Mouse (Mus musculus) limb, embryonic 14.5 days (tissue): ENCODE results near the gene Gkn1. TPM values are rescaled to one million over a fixed set of nuclear protein-coding genes. Genes with fewer than 3 reads are reported as not detected.

Source experiments
- ATAC-seq: fragments of 200-750 bp; cut with Nextera tagmentation; 2 replicates; pipeline ENCODE4 v1.8.0; 2017; ENCODE audit warnings: low read depth, moderate number of reproducible peaks, moderate TSS enrichment; ENCODE audit not compliant: low FRiP score
- DNase-seq: peaks from one replicate; pipeline ENCODE4 v3.0.0-alpha.2; 2015; ENCODE audit warnings: low spot score
- H3K27ac ChIP-seq: fragments of 300-500 bp; sonication (generic); replicated peaks from 2 replicates; pipeline ENCODE4 v1.5.1; 2014; ENCODE audit warnings: low read depth, mild to moderate bottlenecking, low read length, moderate library complexity, mixed read lengths
- H3K27me3 ChIP-seq: fragments of 300-500 bp; sonication (generic); 2 replicates; pipeline ENCODE4 v1.6.1; 2014; ENCODE audit warnings: low read length, mixed read lengths; ENCODE audit not compliant: control insufficient read depth, insufficient read depth
- H3K36me3 ChIP-seq: fragments of 300-500 bp; sonication (generic); 2 replicates; pipeline ENCODE4 v1.6.1; 2014; ENCODE audit warnings: mild to moderate bottlenecking, low read length, moderate library complexity, mixed read lengths; ENCODE audit not compliant: control insufficient read depth, insufficient read depth
- H3K4me1 ChIP-seq: fragments of 300-500 bp; sonication (generic); 2 replicates; pipeline ENCODE4 v1.6.1; 2014; ENCODE audit warnings: antibody characterized with exemption, low read length, mixed read lengths; ENCODE audit not compliant: control insufficient read depth, insufficient read depth
- H3K4me2 ChIP-seq: fragments of 300-500 bp; sonication (generic); replicated peaks from 2 replicates; pipeline ENCODE4 v1.6.1; 2014; ENCODE audit warnings: low read depth, mild to moderate bottlenecking, low read length, moderate library complexity; ENCODE audit not compliant: severe bottlenecking
- H3K4me3 ChIP-seq: fragments of 300-500 bp; sonication (generic); replicated peaks from 2 replicates; pipeline ENCODE4 v1.5.1; 2014; ENCODE audit warnings: low read length
- H3K9ac ChIP-seq: fragments of 300-500 bp; sonication (generic); 2 replicates; pipeline ENCODE4 v1.6.1; 2014; ENCODE audit warnings: mild to moderate bottlenecking, low read depth, low read length, moderate library complexity; ENCODE audit not compliant: severe bottlenecking
- H3K9me3 ChIP-seq: fragments of 300-500 bp; sonication (generic); 2 replicates; pipeline ENCODE4 v1.6.1; 2016; ENCODE audit warnings: low read length; ENCODE audit not compliant: control insufficient read depth
- POLR2A ChIP-seq: fragments of 200-500 bp; IDR thresholded peaks from 2 replicates; pipeline ENCODE4 v1.8.0; 2012; ENCODE audit warnings: inconsistent platforms, mild to moderate bottlenecking, moderate library complexity, borderline replicate concordance; ENCODE audit not compliant: insufficient read depth, insufficient read length; ENCODE audit errors: extremely low read depth
- WGBS: fragments of 180-500 bp; shearing (Covaris S2); extraction: QIAGEN DNeasy Blood & Tissue Kit; methylation state at CpG from one replicate; pipeline ENCODE4 v1.1.7; 2014; 5-methylcytosine and 5-hydroxymethylcytosine counted together
- polyA plus RNA-seq, 2 experiments: library from polyadenylated mRNA; depleted of rRNA in 1 of 2; stranded (reverse) in 1 of 2; unstranded in 1 of 2; fragments of >200 nt; fragmentation: Nextera tagmentation in 1 of 2; extraction: Ambion mirVana in 1 of 2; gene quantifications; 2 replicates each; pipeline versions ENCODE4 v1.2.1 to v1.2.3; 2012 to 2014

Gene Gkn1
- polyA plus RNA-seq, 2 experiments = 0.15 TPM; not detected in 1

GRCm38 (mm10) chr6:87383926-87384691, 33.4 kb upstream of the Gkn1 start:
- 13% methylated on average over 24 of the region's 24 CpGs for WGBS
- Histone ChIP-seq H3K9me3 (no peaks in the 10 kb centered on the region), H3K27ac (no peak overlapping the region), H3K27me3 (no peaks in the 10 kb centered on the region), H3K4me3 (peak overlapping the region; percentile 31), H3K4me1 (peaks cover 9% of the 10 kb centered on the region; the same call in 1 of the 2 replicates), H3K9ac (0 out of 2 replicates have a peak overlapping the region, but pooled peaks have one; percentile 9), H3K36me3 (no peaks in the 10 kb centered on the region), H3K4me2 (peak overlapping the region; percentile 50)
- ATAC-seq (no peak; the same call in 1 of the 2 replicates), DNase-seq (no peak)
- TF ChIP-seq POLR2A = no peak

GRCm38 (mm10) chr6:87373057-87373456, 22.3 kb upstream of the Gkn1 start, which contains the start of gene Gkn2:
TSS of gene Gkn2 (plus strand) at chr6:87373357.
- Histone ChIP-seq H3K27me3 (no peaks in the 10 kb centered on the region), H3K9me3 (no peaks in the 10 kb centered on the region), H3K27ac (no peak within 1 kb of the TSS), H3K4me1 (no peaks in the 10 kb centered on the region), H3K9ac (no peak within 1 kb of the TSS), H3K4me2 (no peak within 1 kb of the TSS), H3K36me3 (no peaks in the 10 kb centered on the region), H3K4me3 (no peak within 1 kb of the TSS)
- no peak for TF ChIP-seq POLR2A
- DNase-seq = no peak
- no peak for ATAC-seq
- 89% methylated on average over 9 of the region's 9 CpGs for WGBS

- H3K4me3 ChIP-seq = no peak overlapping the region
- DNase-seq = no peak
- no peaks in the 10 kb centered on the region for H3K9me3 ChIP-seq
- no peak overlapping the region for H3K27ac ChIP-seq
- H3K4me2 ChIP-seq = no peak overlapping the region
- no peak for TF ChIP-seq POLR2A
- no peaks in the 10 kb centered on the region for H3K27me3 ChIP-seq
- WGBS = 89% methylated on average over 5 of the region's 5 CpGs
- no peak overlapping the region for H3K9ac ChIP-seq
- ATAC-seq = no peak
- no peaks in the 10 kb centered on the region for H3K36me3 ChIP-seq
- H3K4me1 ChIP-seq = no peaks in the 10 kb centered on the region
These were observed 18.5 kb upstream of the Gkn1 start for GRCm38 (mm10) chr6:87369223-87369622.

GRCm38 (mm10) chr6:87354441-87354840, 3.7 kb upstream of the Gkn1 start:
- H3K9ac ChIP-seq = no peak overlapping the region
- no peaks in the 10 kb centered on the region for H3K9me3 ChIP-seq
- H3K4me1 ChIP-seq = no peaks in the 10 kb centered on the region
- no peak overlapping the region for H3K4me3 ChIP-seq
- DNase-seq (no peak), ATAC-seq (no peak)
- no peaks in the 10 kb centered on the region for H3K27me3 ChIP-seq
- H3K4me2 ChIP-seq = no peak overlapping the region
- H3K36me3 ChIP-seq = no peaks in the 10 kb centered on the region
- H3K27ac ChIP-seq = no peak overlapping the region
- 69% methylated on average over 5 of the region's 5 CpGs for WGBS
- no peak for TF ChIP-seq POLR2A

- Histone ChIP-seq H3K27me3 (no peaks in the 10 kb centered on the region), H3K9ac (no peak overlapping the region), H3K4me1 (peaks cover 14% of the 10 kb centered on the region), H3K4me3 (no peak overlapping the region), H3K9me3 (no peaks in the 10 kb centered on the region), H3K36me3 (no peaks in the 10 kb centered on the region), H3K4me2 (no peak overlapping the region), H3K27ac (no peak overlapping the region; the same call in 1 of the 2 replicates)
- no peak for TF ChIP-seq POLR2A
- no peak for ATAC-seq
- DNase-seq = no peak
- WGBS = 22% methylated on average over 6 of the region's 6 CpGs
These were observed 14.8 kb downstream of the Gkn1 start for GRCm38 (mm10) chr6:87335935-87336295.
